Mouse (Mus musculus) monocyte, adult 5-6 weeks (primary cell): ENCODE data around the gene 3110009E18Rik. TPM values are rescaled to one million over a fixed set of nuclear protein-coding genes. Genes with fewer than 3 reads are reported as not detected.
A peak's percentile ranks its signal among the peaks of the same experiment; 100 is the strongest.

Source experiments
- ATAC-seq: fragments of 153-309, 156-312 bp; replicated peaks from 2 replicates; pipeline ENCODE4 v1.8.0; 2017; ENCODE audit warnings: mild to moderate bottlenecking; ENCODE audit not compliant: low TSS enrichment, insufficient number of reproducible peaks, severe bottlenecking, poor library complexity, low FRiP score
- total RNA-seq: library from RNA; stranded (forward); fragments of 200-1000, 200-491, 200-594 nt; gene quantifications from 3 replicates; pipeline ENCODE4 v1.2.3, GENCODE M21; 2017

The 3110009E18Rik gene
- 3.0 to 10.3 TPM (median 8.4 TPM) in 3 replicates for total RNA-seq

- peak; percentile 94 for ATAC-seq
Measured at GRCm38 (mm10) chr1:120120969-120121811, at the start of gene 3110009E18Rik, which contains the start of gene Dbi. Gene 3110009E18Rik (plus strand): TSS chr1:120121187. Gene Dbi (minus strand): TSS chr1:120121078.

- no peak for ATAC-seq
Measured at GRCm38 (mm10) chr1:120072900-120073299, 48.1 kb upstream of the 3110009E18Rik start.

GRCm38 (mm10) chr1:120073519-120074306 lies 47.3 kb upstream of the 3110009E18Rik start, which contains the start of gene Tmem37:
Gene Tmem37 (minus strand): TSS chr1:120074074.
- peak; percentile 48; the same call in 1 of the 2 replicates for ATAC-seq

- ATAC-seq = no peak
Measured at GRCm38 (mm10) chr1:120074307-120074702, 46.7 kb upstream of the 3110009E18Rik start.

GRCm38 (mm10) chr1:120074931-120075330 lies 46.1 kb upstream of the 3110009E18Rik start:
- ATAC-seq = no peak

- ATAC-seq = no peak
Measured at GRCm38 (mm10) chr1:120075507-120075906, 45.5 kb upstream of the 3110009E18Rik start.

- ATAC-seq = no peak
Measured at GRCm38 (mm10) chr1:120077746-120078410, 43.1 kb upstream of the 3110009E18Rik start.

GRCm38 (mm10) chr1:120080632-120081031 lies 40.4 kb upstream of the 3110009E18Rik start:
- no peak for ATAC-seq

- no peak for ATAC-seq
Measured at GRCm38 (mm10) chr1:120082957-120083585, 37.9 kb upstream of the 3110009E18Rik start.

- no peak for ATAC-seq
Measured at GRCm38 (mm10) chr1:120083921-120084517, 37.0 kb upstream of the 3110009E18Rik start.

- ATAC-seq = no peak
Measured at GRCm38 (mm10) chr1:120085696-120086095, 35.3 kb upstream of the 3110009E18Rik start.

GRCm38 (mm10) chr1:120086644-120087043 lies 34.3 kb upstream of the 3110009E18Rik start:
- ATAC-seq = no peak

- no peak for ATAC-seq
Measured at GRCm38 (mm10) chr1:120089180-120089579, 31.8 kb upstream of the 3110009E18Rik start.

GRCm38 (mm10) chr1:120090880-120091570 lies 30.0 kb upstream of the 3110009E18Rik start:
- ATAC-seq = no peak

GRCm38 (mm10) chr1:120093482-120094134 lies 27.4 kb upstream of the 3110009E18Rik start:
- ATAC-seq = peak; percentile 72; the same call in 1 of the 2 replicates

- no peak for ATAC-seq
Measured at GRCm38 (mm10) chr1:120094920-120095319, 26.1 kb upstream of the 3110009E18Rik start.

- ATAC-seq = no peak
Measured at GRCm38 (mm10) chr1:120098327-120098726, 22.7 kb upstream of the 3110009E18Rik start.
